Mouse (Mus musculus) MEL (cell line): ENCODE measurements around the gene Mbd3.

Experiments used
- CTCF ChIP-seq, 3 experiments: IDR thresholded peaks in 2 of 3; conservative IDR thresholded peaks in 1 of 3; 2 replicates each; pipeline ENCODE4 v1.5.1; 2011 to 2012; ENCODE audit warnings: low read length in 3 of 3, low read depth in 2 of 3, mild to moderate bottlenecking in 2 of 3, improper control_type of control experiment in 1 of 3, inconsistent platforms in 1 of 3, mixed read lengths in 1 of 3, moderate library complexity in 1 of 3; ENCODE audit not compliant: control insufficient read depth in 1 of 3, insufficient read depth in 1 of 3, poor library complexity in 1 of 3, severe bottlenecking in 1 of 3
- ZMIZ1 ChIP-seq: IDR thresholded peaks from 2 replicates; pipeline ENCODE4 v1.6.1; 2012; ENCODE audit warnings: low read depth, mild to moderate bottlenecking, inconsistent platforms, low read length, improper control_type of control experiment, moderate library complexity

DNA sequence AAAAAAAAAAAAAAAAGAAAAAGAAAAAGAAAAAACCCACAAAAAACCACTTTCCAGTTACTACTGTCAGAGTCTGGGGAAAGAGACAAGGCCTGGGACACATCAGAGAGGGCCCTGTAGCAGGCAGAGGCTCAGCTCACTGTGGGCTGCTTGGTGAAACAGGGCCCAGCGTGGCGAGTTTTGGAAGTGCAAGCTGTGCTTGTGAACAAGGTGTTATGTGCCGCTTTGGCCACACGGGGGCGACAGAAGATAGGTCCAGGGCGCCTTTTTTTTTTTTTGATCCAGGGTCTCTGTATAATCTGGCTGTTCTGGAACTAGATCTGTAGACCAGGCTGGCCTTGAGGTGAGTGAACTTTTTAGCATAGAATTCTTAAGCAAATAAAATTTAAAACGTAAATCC, 23.2 kb downstream of the Mbd3 start:
- TF ChIP-seq CTCF (IDR thresholded peaks at IDR 0.05 in 2 of 3, conservative IDR thresholded peaks at IDR 0.05 in 1 of 3; ENCODE audit: control insufficient read depth in 1 of 3, insufficient read depth in 1 of 3, low read depth in 2 of 3, low read length in 3 of 3, poor library complexity in 1 of 3, severe bottlenecking in 1 of 3) (peak; percentile 77 to 100 (median 90)), ZMIZ1 (no peak)
